9 mouse cellular contexts compared by ENCODE assay signal in genomic region chr2:178727930-178728793, GRCm38 (mm10).
DNase-seq lines count a peak whose midpoint lies in the region; ATAC-seq and TF ChIP-seq lines count a peak whose summit lies in the region.
"Had no signal": no experiment of that assay in that cellular context is flagged by ENCODE, and none has a peak within 500 bp of the region (broad histone marks: within the 10 kb centered on the region; RNA-seq: fewer than 3 reads in every experiment).

No protein-coding gene starts in this region.

- peak overlapping the region; percentile 32 for H3K4me2 ChIP-seq in kidney, embryonic 16.5 days (replicated peaks; ENCODE audit: low read depth, low read length)

- 2% methylated on average over 17 of the region's 17 CpGs for WGBS in kidney, embryonic 16.5 days
- WGBS in kidney, adult 2 months, result 11% methylated on average over 17 of the region's 17 CpGs
- 7% methylated on average over 17 of the region's 17 CpGs for WGBS in embryonic facial prominence, embryonic 10.5 days

- DNase-seq in kidney, adult 2 months, result no peak
- DNase-seq in embryonic facial prominence, embryonic 10.5 days (ENCODE audit: low spot score), result peak; percentile 50
- DNase-seq in kidney, postnatal 4 days, result peak; percentile 44 to 64
- peak; percentile 67 for DNase-seq in retina, postnatal 1 day
- DNase-seq in adrenal gland, postnatal 14 days, result no peak
- DNase-seq: cerebellum, postnatal 36 days had no signal

- H3K9me3 ChIP-seq in kidney, embryonic 16.5 days (ENCODE audit: low read length), result no peaks in the 10 kb centered on the region
- no peaks in the 10 kb centered on the region for H3K9me3 ChIP-seq in embryonic facial prominence, embryonic 10.5 days

- no peak overlapping the region for H3K9ac ChIP-seq in kidney, embryonic 16.5 days (replicated peaks; ENCODE audit: low read length)

- H3K27me3 ChIP-seq in kidney, embryonic 16.5 days (ENCODE audit: insufficient read depth, low read length), result no peaks in the 10 kb centered on the region
- no peaks in the 10 kb centered on the region for H3K27me3 ChIP-seq in kidney, adult 2 months (replicated peaks; ENCODE audit: control insufficient read depth, insufficient read depth, low read length)
- H3K27me3 ChIP-seq in embryonic facial prominence, embryonic 10.5 days (replicated peaks; ENCODE audit: low read depth, poor library complexity, severe bottlenecking), result peaks cover 19% of the 10 kb centered on the region

- no peak for TF ChIP-seq CTCF in kidney, adult 2 months (conservative IDR thresholded peaks at IDR 0.05; ENCODE audit: insufficient read depth, insufficient read length, low read depth, low read length)

- TF ChIP-seq POLR2A in kidney, adult 2 months (IDR thresholded peaks at IDR 0.05; ENCODE audit: low read depth, low read length), result no peak

- no peak overlapping the region for H3K4me3 ChIP-seq in kidney, embryonic 16.5 days (ENCODE audit: low read length)
- no peak overlapping the region for H3K4me3 ChIP-seq in kidney, adult 2 months (ENCODE audit: insufficient read depth, low read depth, low read length)
- peak overlapping the region; percentile 31 for H3K4me3 ChIP-seq in embryonic facial prominence, embryonic 10.5 days

- H3K4me1 ChIP-seq in kidney, embryonic 16.5 days (ENCODE audit: insufficient read depth, low read length), result peaks cover 22% of the 10 kb centered on the region
- no peaks in the 10 kb centered on the region for H3K4me1 ChIP-seq in kidney, adult 2 months (ENCODE audit: control insufficient read depth, insufficient read depth, low read length)
- H3K4me1 ChIP-seq in embryonic facial prominence, embryonic 10.5 days, result peaks cover 23% of the 10 kb centered on the region

- H3K27ac ChIP-seq in kidney, embryonic 16.5 days (ENCODE audit: low read length), result peak overlapping the region; percentile 67
- H3K27ac ChIP-seq in kidney, adult 2 months (ENCODE audit: insufficient read depth, low read depth, low read length), result no peak overlapping the region
- H3K27ac ChIP-seq in embryonic facial prominence, embryonic 10.5 days (replicated peaks), result no peak overlapping the region

- peak; percentile 94 for ATAC-seq in kidney, embryonic 16.5 days (ENCODE audit: low FRiP score, low TSS enrichment)
- no peak for ATAC-seq in megakaryocyte, adult 5-6 weeks (ENCODE audit: poor library complexity, severe bottlenecking)
- ATAC-seq in megakaryocyte-erythroid progenitor cell, adult 5-6 weeks (replicated peaks; ENCODE audit: low FRiP score, low TSS enrichment, poor library complexity, severe bottlenecking), result no peak

- no peaks in the 10 kb centered on the region for H3K36me3 ChIP-seq in kidney, embryonic 16.5 days (ENCODE audit: insufficient read depth, low read length)
- H3K36me3 ChIP-seq in kidney, adult 2 months (ENCODE audit: control insufficient read depth, insufficient read depth, low read length), result no peaks in the 10 kb centered on the region
- H3K36me3 ChIP-seq in embryonic facial prominence, embryonic 10.5 days (replicated peaks), result no peaks in the 10 kb centered on the region

Comparison
In these comparisons a context has a peak if more than half of its experiments do, and no peak if none do; other contexts are left out.
1. DNase-seq: peak in embryonic facial prominence, embryonic 10.5 days (single experiment), kidney, postnatal 4 days (2 of 2) and retina, postnatal 1 day (single experiment); none in kidney, adult 2 months (single experiment) and adrenal gland, postnatal 14 days (single experiment).